Mouse (Mus musculus): ENCODE results near the gene Tmem270. TPM values are rescaled to one million over a fixed set of nuclear protein-coding genes. Genes with fewer than 3 reads are reported as not detected.

Gene Tmem270
- polyA plus RNA-seq, 1 experiment: not detected

GRCm38 (mm10) chr5:134852873-134853272 lies 53.7 kb downstream of the Tmem270 start:
- no peak for DNase-seq
- TF ChIP-seq POLR2A (IDR thresholded peaks at IDR 0.05; ENCODE audit: borderline replicate concordance, extremely low read depth, low read depth, low read length) (no peak), CTCF (IDR thresholded peaks at IDR 0.05; ENCODE audit: insufficient read depth, low read length) (no peak)

More at GRCm38 (mm10) chr5:134852873-134853272, 53.7 kb downstream of the Tmem270 start:
- 82% methylated on average over 5 of the region's 5 CpGs for WGBS
- no peaks in the 10 kb centered on the region for H3K4me1 ChIP-seq (ENCODE audit: control insufficient read depth, insufficient read depth, low read length)
- H3K4me3 ChIP-seq (replicated peaks; ENCODE audit: extremely low read depth, low read depth, low read length): no peak overlapping the region

Other genes with a start within 250 kb of the Tmem270 start
- 29.6 and 31.1 TPM in 2 replicates for gene Limk1, start 218.1 kb downstream of the Tmem270 start, polyA plus RNA-seq (2012; rRNA removed)
- gene Eln, start 159.4 kb downstream of the Tmem270 start, polyA plus RNA-seq (2012; rRNA removed): 311 and 510 TPM in 2 replicates
- not detected in 2 replicates for gene Cldn13, start 8.8 kb upstream of the Tmem270 start, polyA plus RNA-seq (2012; rRNA removed)
- 16.3 and 23.2 TPM in 2 replicates for gene Mettl27, start 25.6 kb upstream of the Tmem270 start, polyA plus RNA-seq (2012; rRNA removed)
- 9.2 and 18.9 TPM in 2 replicates for gene Cldn4, start 40.2 kb upstream of the Tmem270 start, polyA plus RNA-seq (2012; rRNA removed)
- 333 and 552 TPM in 2 replicates for gene Cldn3, start 79.5 kb upstream of the Tmem270 start, polyA plus RNA-seq (2012; rRNA removed)
- 66.9 and 78.4 TPM in 2 replicates for gene Abhd11, start 102.4 kb upstream of the Tmem270 start, polyA plus RNA-seq (2012; rRNA removed)
- 10.6 and 11.7 TPM in 2 replicates for gene Stx1a, start 116.7 kb upstream of the Tmem270 start, polyA plus RNA-seq (2012; rRNA removed)
- gene Dnajc30, start 157.5 kb upstream of the Tmem270 start, polyA plus RNA-seq (2012; rRNA removed): 30.7 and 31.5 TPM in 2 replicates
- gene Bud23, start 158.2 kb upstream of the Tmem270 start, polyA plus RNA-seq (2012; rRNA removed): 51.3 and 56.4 TPM in 2 replicates
- 2.3 and 3.0 TPM in 2 replicates for gene Vps37d, start 171.5 kb upstream of the Tmem270 start, polyA plus RNA-seq (2012; rRNA removed)
- gene Mlxipl, start 183.2 kb upstream of the Tmem270 start, polyA plus RNA-seq (2012; rRNA removed): 17.8 and 28.5 TPM in 2 replicates
- gene Tbl2, start 242.9 kb upstream of the Tmem270 start, polyA plus RNA-seq (2012; rRNA removed): 8.1 and 8.3 TPM in 2 replicates

Data from lung, adult 2 months (tissue).